Mouse (Mus musculus) cerebellum, adult 9-11 months (tissue): ENCODE measurements around the gene Nrip3.

Experiments
- DNase-seq: peaks from one replicate; pipeline ENCODE4 v3.0.0; 2022

Gene Nrip3

DNA sequence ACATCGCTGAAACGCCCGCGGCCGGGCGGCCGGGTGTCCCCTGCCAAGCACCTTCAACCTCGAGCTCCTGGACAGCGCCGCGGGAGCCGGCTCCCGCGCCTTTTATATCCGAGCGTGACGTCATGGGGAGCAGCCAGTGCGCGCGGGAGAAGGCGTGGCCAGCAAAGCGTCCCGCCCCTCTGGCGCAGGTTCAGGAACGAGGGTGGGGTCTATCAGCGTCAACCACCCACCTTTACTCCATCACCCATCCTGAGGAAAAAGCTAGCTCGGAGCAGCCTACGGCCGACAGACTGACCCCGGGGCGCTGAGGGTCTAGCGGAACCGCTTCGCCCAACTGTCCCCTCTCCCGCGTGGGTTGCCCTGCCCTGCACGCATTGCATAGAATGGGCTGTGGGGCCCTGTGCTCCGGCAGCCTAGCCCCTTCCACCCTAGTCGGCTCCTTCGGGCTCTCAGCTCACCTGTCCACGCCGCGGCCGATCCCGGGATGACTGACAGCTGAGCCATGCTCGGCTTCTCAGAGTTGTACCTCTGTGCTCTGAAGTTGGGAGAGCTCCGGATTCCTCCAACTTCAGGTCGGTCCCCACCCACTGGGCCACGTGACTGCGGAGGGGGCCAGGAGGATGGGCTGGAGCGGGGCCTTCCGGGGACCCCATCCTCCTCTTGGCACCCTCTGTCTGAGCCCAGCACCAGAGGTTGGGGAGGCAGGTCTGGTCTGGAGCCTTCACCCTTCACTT lies at the start of gene Nrip3:
TSS of gene Nrip3 (minus strand) at position 556 of the 734 bp plus-strand sequence.
- peak; percentile 77 for DNase-seq

DNA sequence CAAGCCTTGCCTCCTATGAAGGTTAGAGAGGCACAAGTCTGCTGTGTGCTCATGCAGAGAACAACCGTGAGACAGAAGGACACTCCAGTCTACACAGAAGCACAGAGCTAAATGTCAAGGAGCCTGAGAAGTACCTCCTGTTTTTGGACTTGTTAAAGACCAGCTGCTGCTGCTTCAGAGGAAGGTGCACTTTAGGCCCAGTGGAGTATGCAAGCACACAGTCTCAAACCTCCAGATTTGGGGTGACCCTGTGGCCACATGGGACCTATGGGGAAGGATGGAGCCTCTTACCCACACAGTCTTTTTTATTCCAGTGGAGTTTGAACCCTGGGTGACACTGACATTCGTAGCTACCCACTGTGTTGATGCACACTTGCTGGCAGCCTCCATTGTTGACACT lies 49.6 kb upstream of the Nrip3 start:
- DNase-seq, result no peak

DNA sequence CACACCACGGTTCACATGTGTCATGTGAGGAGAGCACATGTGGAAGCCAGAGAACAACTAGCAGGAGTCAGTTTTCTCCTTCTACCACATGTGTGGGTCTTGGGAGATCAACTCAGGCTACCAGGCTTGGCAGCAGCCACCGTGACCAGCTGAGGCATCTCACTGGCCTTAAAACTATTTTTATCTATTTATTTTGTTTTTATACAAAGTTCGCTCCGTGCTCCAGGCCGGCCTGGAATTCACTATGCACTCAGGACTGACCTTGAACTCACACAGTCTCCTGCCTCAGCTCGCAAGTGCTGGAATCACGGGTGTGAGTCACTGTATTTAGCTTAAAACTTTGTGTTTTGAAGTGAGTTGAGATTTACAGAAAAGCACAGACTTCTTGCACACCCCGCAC lies 45.1 kb upstream of the Nrip3 start:
- no peak for DNase-seq

DNA sequence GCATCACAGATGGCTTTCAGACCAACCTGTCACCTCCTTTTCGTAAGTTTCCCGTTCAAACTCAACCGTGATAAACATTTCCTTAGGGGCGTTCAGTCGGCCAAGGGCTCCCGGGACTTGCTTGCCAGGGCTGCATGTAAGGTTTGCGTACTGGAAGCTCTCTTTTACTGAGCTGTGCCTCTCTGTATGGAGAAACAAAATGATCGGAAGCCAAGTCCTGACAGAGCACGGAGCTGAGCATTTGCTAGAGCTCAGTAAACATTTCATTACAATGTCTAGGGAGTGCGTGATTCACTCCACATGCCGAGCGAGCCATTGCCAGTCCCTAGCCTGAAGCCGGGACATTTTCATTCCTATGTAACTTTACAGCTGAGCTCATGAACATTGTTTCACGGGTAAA lies 43.5 kb upstream of the Nrip3 start:
- DNase-seq, result no peak

DNA sequence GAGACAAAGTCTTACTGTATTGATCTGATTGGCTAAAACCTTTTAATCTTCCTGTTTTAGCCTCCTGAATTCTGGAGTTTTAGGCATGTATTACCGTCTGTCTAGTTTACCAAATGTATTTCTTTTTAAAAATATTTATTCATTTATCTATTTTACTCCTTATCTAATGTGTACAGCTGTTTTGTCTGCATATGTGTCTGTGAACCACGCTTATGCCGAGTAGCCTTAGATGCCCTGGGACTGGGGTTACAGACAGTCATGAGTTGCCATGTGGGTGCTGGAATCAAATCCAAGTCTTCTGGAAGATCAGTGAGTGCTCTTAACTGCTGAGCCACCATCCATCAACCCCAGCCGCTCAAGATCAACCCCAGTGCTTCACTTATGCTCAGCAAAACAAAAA lies 36.8 kb upstream of the Nrip3 start:
- no peak for DNase-seq

DNA sequence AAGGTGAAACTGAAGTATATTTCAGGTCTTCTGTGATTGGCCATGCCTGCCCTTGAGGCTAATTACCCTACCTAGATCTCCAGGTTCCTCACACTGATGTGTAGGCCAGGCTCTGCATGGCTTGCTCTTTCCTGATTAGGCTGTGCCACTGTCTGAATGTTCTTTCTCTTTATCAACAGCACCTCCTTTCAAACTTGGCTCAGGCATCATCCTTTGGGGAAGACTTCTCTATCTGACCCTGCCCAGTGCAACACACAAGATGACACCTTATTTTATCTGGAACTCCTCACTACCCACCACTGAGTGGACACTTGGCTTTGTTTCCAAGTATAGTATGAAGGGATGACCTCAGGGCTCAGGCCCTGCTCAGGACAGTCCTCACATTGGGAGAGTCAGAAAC lies 36.1 kb upstream of the Nrip3 start:
- DNase-seq, result no peak

DNA sequence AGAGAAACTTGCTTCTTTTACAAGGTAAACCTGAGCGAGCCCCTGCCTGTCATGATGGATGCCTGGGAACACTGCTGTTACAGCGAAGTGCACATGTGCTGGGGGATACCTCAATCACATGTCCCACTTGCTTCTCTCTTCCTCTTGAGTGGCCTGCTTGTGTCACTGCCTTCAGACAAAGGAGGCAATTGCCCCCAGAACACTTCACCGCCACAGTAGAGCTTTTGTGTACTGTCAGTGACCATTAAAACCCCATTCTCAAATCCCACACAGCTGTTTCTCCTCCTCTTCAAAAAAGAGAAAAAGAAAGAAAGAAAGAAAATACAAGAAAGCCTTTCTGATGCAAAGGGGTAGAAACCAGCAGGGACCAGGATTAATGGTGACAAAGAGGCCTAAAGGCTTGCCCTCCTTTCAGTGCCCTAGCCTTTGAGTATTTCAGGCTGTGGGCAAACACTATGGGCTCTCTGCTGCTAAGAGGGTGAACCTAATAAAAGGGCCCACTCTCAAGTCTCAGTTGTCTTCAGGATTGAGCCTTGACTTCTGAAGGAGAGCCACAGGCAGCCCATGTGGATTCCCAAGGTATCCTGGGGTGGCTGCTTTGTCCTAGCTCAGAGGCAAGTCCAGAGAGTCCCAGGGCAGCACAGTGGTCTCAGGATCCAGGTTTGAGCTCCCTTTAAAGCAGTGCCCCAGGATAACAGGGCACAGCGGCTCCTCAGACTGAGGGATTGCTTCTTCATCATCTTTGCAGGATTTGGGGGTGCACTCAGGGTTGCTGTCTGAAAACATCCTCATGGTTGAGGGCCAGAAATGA lies 31.7 kb upstream of the Nrip3 start:
- no peak for DNase-seq

DNA sequence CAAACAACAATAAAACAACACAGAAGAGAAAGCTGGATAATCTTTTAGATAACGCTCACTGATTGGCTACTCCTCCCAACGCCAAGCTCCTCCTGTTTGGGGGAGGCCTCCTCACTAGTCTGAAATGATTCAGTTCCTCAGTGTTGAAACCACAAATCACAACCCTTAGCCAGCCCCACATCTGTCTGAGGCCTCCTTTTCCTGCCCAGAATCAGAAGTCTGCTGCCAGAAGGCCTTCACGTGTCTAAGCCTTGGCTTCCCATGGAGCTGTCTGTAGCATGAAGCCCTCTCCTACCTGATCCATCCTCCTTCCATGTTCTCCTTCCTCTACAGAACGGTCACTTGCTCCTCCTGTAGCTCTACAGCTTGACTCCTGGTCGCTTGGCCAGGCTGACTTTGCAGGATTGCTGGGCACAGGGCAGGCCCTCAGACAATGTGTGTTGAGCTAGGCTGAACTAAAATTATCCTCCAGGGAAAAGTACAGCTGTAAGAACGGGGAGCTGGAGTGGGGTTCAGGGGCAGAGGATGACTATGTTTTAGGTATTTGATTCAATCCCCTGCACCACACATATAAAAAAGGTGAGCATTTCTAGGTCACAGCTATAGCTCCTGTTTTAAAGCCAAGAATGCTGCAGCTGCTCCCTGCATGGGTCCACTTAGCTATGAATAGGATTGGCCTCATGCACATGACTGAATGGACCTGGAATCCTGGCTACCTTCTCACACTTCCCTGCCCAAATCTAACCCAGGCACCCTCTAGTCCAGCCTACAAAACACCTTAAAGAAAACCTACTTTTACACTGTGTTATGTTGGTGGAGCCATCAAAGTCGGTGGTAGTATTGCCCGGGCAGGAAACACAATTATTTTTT lies 26.0 kb upstream of the Nrip3 start:
- DNase-seq, result peak; percentile 56

DNA sequence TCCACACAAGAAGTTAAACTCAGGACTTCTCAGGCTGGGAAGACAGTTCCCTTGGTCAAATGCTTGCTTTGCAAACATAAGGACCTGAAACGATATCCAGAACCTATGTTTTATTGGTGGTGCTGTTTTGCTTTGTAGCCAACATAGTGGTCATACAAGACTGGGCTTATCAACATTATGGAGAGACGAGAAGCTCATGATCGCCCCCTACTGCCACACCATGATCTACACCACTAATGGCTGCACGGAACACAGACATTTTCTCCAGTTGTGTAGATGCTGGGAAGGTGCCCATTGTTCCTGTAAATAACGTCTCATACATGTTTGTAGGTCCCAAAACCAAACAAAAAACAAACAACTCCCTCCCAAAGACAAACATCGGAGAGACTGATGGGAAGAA lies 23.0 kb upstream of the Nrip3 start:
- DNase-seq, result peak; percentile 42

DNA sequence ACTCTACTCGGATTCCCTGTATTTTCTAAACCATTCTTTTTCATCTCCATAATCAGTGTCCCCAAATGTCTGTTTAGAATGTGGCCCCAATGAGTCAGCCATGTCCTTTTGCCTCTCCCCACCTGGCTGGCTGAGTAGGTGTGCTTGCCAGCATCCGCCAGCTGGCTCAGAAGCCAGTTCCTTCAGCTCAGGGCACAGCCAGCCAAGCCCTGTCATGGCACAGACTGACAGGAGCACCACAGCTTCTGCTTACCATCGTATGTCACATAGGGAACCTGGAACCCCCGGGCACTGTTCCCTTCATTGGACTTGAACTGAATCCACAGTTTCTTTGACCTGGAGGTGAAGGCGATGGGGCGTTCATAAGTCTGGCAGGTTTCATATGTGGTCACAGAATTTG lies 22.5 kb upstream of the Nrip3 start:
- DNase-seq, result peak; percentile 89

DNA sequence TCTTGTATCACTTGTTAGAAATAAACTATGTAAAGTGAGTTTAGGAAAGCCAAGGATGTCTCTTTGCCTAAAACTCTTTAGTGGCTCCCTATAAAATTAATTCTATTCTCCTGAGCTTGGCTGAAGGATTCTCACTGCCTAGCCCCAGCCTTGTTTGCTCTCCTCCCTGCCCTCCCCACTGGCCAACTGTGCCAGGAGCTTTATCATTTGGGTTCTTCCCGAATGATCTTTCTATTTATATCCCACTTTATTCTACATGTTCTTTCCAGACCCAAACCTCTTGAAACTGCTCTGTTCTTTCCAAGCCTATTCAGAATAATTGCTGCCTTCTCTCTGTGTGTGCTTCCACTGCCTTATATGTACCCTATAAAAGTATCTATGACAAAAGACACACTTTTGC lies 21.7 kb upstream of the Nrip3 start:
- DNase-seq, result no peak

DNA sequence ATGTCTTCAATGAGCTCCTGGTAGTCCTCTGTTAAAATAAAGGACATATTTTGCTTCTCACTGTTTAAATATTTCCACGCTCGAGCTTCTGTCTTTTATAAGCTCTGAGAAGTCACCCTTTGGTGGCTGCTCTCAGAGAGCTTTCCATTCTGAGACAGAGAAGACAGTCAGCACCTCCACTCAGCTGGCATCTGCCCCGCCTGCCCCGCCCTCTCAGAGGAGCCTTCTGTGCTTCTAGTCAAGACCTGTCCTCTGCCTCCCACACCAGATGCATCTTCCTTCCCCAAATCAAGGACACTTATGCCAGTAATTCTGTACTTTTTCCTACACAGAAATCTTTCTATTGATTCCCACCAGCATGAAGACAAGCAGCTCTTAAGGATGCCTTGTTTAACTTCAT lies 18.8 kb upstream of the Nrip3 start:
- DNase-seq, result no peak

DNA sequence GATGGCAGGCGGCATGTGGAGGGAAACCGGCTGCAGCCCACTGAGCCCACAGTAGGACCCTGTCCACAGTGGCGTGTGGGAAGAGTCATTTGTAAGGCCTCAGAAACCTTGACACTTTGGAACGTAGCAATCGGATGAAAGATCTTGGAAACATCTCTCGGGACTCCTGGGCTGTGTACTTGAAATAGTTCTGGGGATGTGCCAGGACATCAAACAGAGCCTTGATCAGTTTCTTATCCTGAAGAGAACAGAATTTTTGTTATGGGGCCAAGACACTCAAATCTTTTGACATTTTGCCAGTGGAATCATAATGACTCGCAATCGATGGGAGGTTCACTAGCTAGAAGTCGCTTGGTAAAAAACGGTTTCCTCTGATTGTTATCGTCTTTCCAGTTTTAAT lies 17.3 kb upstream of the Nrip3 start:
- no peak for DNase-seq

DNA sequence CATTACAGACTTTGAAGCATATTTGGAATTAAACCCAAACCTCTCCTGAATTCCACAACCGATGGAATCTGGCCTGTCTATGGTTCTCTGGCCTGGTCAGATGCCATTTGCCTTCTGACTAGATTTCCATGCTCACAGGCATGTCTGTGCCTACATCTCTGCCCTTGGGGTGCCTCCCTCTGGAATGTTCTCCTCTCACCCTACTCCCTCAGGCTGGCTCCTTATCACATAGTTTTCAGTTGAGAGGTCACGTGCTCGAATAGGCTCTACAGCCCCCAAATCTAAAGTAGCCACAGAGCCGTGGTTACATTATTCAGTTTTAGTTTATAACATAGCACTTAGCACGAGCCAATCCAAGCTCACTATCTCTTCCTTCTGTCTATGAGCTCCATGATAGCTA lies 13.7 kb upstream of the Nrip3 start:
- DNase-seq, result no peak

DNA sequence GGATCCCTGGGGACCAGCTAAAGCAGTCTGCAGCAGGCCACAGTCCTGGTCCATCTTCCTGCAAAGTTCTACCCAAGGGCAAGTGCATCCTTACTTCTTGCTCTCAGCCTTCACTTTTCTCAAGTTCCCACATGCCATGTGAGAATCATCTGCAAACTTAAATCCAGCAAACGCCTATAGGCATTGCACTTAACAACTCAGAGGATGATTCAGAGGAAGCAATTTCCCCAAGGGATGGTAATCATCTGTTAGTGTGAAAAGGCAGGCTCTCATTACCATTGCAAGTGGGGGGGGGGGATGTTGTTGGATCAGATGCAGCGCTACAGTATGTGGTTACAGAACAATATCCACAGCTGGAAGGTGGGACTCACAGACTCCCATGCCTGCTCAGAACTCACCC lies 12.7 kb upstream of the Nrip3 start:
- DNase-seq, result no peak

DNA sequence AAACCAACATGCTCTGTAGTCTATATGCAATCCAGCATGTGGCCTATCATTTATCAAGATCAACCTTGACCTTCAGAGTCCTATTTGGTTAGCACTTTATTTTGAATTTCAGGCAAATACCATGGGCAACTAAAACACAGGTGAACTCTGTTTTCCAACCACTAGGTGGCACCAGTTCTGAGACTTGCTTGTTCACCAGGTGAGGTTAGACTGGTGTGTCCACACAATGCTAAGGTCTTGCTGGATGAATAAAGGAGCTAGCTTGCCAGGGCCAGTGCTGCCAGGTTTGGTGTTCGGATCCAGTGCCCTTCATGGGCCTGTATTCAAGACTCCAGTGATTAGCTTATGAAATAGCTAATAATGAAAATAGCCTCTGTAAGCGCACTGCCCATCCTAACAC lies 10.9 kb upstream of the Nrip3 start:
- DNase-seq, result peak; percentile 70

DNA sequence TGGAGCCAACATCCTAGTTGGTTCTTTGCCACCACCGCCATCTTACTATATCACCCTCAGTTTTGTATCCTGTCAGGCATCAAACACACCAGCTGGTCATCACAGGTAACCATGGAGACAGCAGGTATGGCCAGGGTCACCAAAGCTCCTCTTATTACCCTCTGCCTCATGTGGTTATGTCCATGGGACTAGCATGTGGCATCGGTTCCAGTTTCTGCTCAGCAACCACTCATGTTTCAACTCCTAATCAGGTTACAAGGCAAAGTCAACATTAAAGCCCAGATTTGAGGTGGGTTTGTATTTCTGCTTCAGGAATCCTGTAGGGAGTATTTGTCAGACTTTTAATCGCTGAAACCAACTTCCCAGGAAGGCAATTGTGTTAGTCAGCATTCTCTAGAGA lies 9.0 kb upstream of the Nrip3 start:
- no peak for DNase-seq

DNA sequence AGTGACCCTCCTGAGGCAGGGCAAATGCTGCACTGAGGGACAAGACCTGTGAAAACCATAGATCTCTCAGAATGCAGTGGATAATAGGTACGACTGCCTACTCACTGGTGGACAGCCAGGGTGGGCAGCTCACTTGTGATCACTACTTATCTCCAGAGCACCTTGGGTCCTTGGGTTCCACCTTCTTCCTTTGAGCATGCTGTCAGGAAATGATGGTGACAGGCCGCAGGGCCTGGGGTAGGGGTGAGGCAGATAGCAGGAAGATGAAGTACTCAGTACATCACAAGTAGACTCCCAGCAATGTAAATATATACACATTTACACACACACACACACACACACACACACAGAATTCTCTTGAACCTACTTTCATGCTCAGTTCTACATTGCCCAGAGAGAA lies 6.0 kb upstream of the Nrip3 start:
- DNase-seq, result no peak

DNA sequence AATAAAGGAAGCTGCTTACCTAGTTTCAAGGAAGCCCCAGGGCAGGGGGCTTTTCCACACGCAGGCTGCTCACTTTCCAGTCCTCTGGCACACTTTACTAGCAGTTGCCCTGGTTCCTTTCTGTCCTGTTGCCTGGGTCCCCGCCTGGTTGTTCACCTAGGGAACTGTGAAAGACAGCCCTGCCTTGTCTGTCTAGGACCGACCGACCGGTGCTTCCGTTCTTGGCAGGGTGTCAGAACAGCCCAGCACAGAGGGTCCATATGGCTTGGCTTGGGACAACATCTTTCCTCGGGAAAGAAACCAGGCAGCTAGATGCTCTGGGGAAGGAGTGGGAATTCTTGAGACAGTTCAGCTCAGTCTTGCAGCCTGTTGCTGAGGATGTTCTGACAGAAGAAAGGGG lies 1.5 kb upstream of the Nrip3 start:
- DNase-seq, result no peak

DNA sequence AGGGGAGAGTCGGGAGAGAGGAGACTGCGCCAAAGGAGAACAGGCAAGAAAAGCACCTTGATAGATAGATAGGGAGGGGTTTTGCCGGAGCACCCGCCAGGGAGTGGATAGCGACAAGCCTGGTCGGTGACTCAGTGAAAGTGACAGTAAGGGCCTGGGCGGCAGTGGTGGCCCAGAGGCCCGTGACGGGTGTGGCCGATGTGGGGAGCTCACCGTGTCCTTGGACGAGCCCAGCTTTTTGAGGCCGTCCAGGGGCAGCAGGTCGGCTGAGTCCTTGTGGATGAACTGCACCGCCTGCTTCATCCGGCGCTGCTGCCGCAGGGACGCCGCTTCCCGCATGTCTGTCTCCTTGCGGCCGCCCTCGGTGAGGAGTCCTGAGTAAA lies 747 bp downstream of the Nrip3 start:
- DNase-seq, result no peak

DNA sequence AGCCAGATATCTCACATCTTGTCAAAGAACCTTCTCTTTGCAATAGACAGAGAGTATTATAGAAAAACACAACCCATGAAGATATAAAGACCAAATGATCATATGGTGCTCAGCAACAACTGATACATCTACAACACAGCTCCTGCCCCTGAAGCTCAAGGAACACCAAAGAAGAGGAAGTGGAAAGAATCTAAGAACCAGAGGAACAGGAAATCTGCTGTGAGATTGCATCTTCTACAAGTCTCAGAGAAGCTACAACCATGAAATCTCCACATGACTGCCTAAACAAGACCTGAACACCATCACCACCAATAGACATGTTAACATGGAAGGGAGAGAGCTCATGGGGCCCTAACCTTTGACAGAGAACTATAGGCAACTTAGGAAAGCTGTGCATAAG lies 9.6 kb downstream of the Nrip3 start:
- no peak for DNase-seq

DNA sequence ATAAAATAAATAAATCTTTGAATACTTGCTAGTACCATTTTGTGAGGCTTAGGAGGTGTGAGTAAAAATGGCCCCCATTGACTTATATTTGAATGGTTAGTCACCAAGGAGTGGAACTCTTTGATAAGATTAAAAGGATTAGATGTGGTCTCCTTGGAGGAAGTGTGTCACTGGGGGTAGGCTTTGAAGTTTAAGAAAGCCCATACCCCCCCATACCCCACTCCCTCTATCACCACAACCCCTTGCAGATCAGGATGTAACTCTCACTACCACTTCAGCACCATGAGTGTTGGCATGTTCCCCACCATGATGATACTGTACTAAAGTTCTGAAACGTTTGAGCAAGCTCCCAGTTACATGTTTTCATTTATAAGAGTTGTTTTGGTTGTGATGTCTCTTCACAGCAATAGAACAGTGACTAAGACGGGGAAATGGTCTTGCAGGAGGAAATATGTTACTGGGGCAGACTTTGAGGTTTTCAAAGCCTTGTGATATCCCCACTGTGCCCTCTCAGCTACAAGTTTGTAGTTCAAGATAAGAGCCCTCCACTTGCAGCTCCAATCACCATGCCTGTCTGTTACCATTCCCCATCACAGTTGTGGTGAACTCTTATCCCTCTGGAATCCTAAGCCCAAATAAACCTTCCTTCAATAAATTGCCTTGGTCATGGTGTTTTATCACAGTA lies 13.0 kb downstream of the Nrip3 start:
- no peak for DNase-seq
